Mouse (Mus musculus): ENCODE measurements around the gene Slc4a4. TPM values are rescaled to one million over a fixed set of nuclear protein-coding genes. Genes with fewer than 3 reads are reported as not detected.
"Not testable (repeated sequence)": the region's sequence is repeated elsewhere in the genome, so short reads cannot be mapped to it uniquely, and the experiment has no call there.

Slc4a4 gene
- total RNA-seq, 2 experiments from 2014 or later: 139 to 170 TPM

DNA sequence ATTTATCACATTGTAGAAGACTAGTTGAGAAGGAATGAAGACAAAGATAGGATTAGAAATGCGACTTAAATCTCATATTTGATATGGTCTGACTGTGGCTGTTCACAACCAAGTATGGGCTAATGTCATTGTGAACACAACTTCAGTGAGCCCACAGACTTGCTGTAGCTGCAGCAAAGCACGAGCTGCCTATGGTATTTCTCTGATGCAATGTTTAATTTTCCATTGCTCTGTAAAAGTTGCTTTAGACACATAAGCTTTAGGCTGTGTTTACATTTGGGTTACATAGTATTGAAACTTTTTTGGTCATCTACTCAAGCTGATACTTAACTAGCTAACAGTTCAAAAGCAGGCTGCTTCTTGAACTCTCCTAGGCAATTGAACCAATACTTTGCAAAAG, 104.7 kb downstream of the Slc4a4 start:
- DNase-seq (ENCODE audit: extremely low spot score in 1 of 2, low spot score in 1 of 2): not testable (repeated sequence)

DNA sequence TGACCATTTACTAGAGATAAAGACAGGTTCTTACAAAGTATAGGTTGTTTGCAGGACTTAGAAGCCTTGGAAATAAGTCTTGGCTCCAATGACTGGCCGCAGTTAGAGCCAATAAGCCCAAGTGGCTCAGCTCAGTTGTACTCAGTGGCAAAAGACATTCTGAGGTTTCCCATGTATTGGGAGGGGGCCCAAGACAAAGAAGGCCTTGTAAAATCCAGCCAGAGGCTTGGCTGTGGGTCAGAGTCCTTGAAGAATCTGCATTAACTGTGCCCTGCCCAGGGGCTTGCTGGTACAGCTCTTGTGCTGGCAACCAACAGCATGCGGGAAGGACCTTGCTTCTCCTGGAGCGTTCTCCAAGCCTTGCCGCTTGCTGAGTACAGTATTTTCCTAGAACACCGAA, 107.9 kb downstream of the Slc4a4 start:
- DNase-seq (ENCODE audit: extremely low spot score in 1 of 2, low spot score in 1 of 2): no peak

- DNase-seq (ENCODE audit: extremely low spot score in 1 of 2, low spot score in 1 of 2): no peak
Measured at GRCm38 (mm10) chr5:88996246-88996645, 109.6 kb downstream of the Slc4a4 start.

DNA sequence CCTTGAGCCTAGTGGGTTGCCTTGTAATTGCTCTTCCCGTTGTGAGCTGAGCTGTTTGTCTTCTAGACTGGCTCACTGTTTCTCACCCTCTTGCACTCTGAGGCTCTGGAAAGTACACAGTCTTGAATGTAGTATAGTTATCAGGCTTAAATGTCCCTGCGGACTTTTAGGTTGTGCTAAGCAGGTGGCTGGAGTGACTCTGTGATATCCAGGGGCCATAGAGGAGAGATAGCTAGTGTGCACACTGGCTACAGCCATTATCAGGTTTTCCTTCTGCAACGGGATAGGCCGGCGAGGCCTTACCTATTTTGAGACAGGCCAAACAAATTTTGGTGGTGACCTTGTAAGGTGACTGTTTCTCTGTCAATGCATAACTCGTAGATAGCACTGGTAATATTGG, 110.7 kb downstream of the Slc4a4 start:
- no peak for DNase-seq (ENCODE audit: extremely low spot score in 1 of 2, low spot score in 1 of 2)

GRCm38 (mm10) chr5:88999793-89000192, 113.2 kb downstream of the Slc4a4 start:
- DNase-seq (ENCODE audit: extremely low spot score in 1 of 2, low spot score in 1 of 2): no peak

GRCm38 (mm10) chr5:89000598-89000997, 114.0 kb downstream of the Slc4a4 start:
- no peak for DNase-seq (ENCODE audit: extremely low spot score in 1 of 2, low spot score in 1 of 2)

DNA sequence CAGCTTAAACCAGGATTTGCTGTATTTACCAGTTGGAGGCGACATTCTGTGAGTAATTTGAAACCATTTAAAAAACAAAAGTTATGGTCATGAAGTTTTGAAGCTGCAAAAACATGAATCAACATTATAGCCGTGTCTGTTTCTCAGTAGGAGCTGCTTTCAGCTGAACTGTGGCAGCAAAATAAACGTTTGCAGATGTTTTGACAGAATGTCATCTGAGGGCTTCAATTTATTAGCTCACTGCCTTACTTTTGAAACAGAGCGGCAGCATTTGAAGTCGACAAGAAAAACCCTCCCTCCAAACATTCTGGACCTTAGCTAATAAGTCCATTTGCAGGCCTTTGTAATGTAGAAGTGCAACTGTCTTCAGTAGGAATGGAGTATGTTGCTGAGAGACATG, 123.5 kb downstream of the Slc4a4 start:
- no peak for DNase-seq (ENCODE audit: extremely low spot score in 1 of 2, low spot score in 1 of 2)

- no peak for DNase-seq (ENCODE audit: extremely low spot score in 1 of 2, low spot score in 1 of 2)
Measured at GRCm38 (mm10) chr5:89012456-89012855, 125.8 kb downstream of the Slc4a4 start.

GRCm38 (mm10) chr5:89014782-89015181, 128.2 kb downstream of the Slc4a4 start:
- no peak for DNase-seq (ENCODE audit: extremely low spot score in 1 of 2, low spot score in 1 of 2)

DNA sequence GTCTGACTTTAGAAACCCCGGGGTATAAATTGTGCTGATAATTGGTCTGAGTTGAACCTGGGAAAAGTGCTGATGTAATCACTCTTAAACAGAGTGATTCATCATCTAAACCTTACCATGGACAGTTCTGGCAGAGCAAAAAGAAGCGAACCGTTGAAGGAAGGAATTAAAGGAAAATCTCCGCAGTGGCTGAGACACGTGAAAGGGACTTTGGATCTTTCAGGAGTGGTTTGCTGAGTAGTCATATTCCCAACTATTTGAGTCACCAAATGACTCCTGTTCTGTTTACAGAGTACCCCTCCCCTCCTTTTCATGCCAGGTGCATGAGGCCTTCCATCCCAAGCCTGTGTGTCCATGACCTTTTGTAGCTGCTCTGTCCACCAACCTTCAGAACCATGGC, 129.3 kb downstream of the Slc4a4 start:
- DNase-seq (ENCODE audit: extremely low spot score in 1 of 2, low spot score in 1 of 2): no peak

DNA sequence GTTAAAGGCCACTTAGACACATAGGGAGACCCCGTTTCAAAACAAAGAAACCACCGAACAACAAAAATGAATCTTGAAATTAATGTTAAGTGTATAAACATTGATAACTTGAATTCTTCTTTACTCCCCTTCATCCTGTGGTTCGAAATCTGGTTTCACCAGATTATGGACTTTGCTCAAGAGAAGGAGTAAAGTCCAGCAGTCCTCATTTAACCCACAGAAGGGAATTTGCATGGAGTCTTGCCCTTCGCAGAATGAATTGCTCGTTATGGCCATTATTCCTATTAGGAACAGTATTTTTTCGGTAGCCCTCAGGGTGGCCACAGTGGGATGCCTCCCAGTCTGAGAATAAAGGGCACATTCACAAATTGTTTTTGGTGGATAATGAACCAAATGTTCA, 131.9 kb downstream of the Slc4a4 start:
- DNase-seq (ENCODE audit: extremely low spot score in 1 of 2, low spot score in 1 of 2): no peak

- no peak for DNase-seq (ENCODE audit: extremely low spot score in 1 of 2, low spot score in 1 of 2)
Measured at GRCm38 (mm10) chr5:89024413-89024812, 137.8 kb downstream of the Slc4a4 start.

GRCm38 (mm10) chr5:89027518-89028085, 141.0 kb downstream of the Slc4a4 start:
- DNase-seq (ENCODE audit: extremely low spot score in 1 of 2, low spot score in 1 of 2): no peak

DNA sequence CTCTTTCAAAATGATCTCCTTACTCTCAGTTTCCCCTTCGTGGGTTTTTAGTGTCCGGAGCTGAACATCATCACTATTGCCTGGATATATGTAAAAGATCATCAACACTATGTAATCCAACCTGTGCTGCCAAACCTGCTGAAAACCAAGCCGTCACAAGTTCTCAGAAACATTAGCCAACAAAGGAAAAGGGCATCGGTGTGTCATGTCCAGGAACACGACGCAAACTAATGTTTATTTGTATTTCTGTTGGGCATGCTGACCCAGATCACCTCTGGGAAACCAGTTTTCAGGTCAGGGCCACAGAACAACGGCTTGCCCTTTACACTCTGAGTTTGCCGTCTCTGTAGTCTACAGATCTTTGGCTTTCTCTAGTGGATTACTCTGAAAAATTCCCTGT, 146.0 kb downstream of the Slc4a4 start:
- DNase-seq (ENCODE audit: extremely low spot score in 1 of 2, low spot score in 1 of 2): no peak

DNA sequence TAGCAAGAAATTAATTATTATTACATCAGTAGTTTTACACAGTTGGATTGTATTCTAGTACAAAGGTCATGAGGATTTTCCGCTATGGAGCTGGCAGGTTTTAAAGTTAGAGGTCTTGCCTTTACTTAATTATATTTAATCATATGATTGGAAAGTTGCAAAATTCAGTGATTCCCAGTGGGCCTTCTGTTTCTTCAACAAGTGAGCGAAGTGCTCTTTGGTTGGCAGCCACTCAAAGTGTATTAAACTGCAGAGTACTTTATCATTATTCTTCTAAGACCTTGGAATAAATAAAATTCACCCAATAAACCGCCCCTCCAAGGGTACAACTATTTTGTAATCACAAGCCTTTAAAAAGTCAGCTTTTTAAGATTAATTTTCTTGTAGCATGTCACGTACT, 146.6 kb downstream of the Slc4a4 start:
- no peak for DNase-seq (ENCODE audit: extremely low spot score in 1 of 2, low spot score in 1 of 2)

GRCm38 (mm10) chr5:89036147-89036546, 149.5 kb downstream of the Slc4a4 start:
- no peak for DNase-seq (ENCODE audit: extremely low spot score in 1 of 2, low spot score in 1 of 2)

GRCm38 (mm10) chr5:89040814-89041213, 154.2 kb downstream of the Slc4a4 start:
- DNase-seq (ENCODE audit: extremely low spot score in 1 of 2, low spot score in 1 of 2): no peak

DNA sequence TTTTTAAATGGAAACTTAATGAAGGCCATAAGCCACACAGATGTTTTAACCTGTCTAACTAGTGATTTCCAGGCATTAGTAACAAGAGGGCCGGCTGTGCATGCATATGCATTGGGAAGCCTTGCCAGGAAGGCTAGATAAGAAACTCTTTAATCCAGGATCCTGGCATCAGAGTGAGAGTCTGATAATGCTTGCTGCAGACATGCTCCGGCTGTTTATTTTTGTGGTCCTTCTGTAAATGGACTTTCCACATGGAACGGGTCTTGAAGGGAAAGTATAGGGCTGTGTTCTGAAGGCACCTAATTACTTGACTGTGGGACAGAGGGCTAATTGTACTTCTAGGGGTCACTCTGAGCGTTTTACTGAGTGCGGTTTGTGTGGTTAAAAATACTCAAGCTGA, 157.2 kb downstream of the Slc4a4 start:
- no peak for DNase-seq (ENCODE audit: extremely low spot score in 1 of 2, low spot score in 1 of 2)

- DNase-seq (ENCODE audit: extremely low spot score in 1 of 2, low spot score in 1 of 2): no peak
Measured at GRCm38 (mm10) chr5:89044801-89045200, 158.2 kb downstream of the Slc4a4 start.

- no peak for DNase-seq (ENCODE audit: extremely low spot score in 1 of 2, low spot score in 1 of 2)
Measured at GRCm38 (mm10) chr5:89051577-89051976, 165.0 kb downstream of the Slc4a4 start.

DNA sequence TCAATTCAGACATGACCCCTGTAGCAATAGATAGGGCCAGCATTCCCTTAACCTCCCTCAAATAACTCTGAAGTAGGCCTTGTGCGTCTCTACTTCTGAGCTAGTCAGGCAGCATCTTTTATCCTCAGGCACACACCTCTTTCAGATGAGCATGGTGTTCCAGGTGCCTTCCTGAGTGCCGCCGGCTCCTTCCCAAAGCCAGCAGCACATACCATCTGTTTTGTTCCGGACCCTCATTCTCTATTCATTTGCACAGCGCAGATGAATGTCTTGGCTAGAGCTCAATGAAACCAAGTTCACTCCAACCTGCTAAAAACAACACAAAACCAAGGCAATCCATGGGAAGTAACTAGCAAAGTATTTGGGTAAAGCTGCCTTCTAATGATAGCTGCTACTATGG, 165.6 kb downstream of the Slc4a4 start:
- DNase-seq (ENCODE audit: extremely low spot score in 1 of 2, low spot score in 1 of 2): no peak

GRCm38 (mm10) chr5:89055656-89056055, 169.0 kb downstream of the Slc4a4 start:
- DNase-seq (ENCODE audit: extremely low spot score in 1 of 2, low spot score in 1 of 2): no peak

DNA sequence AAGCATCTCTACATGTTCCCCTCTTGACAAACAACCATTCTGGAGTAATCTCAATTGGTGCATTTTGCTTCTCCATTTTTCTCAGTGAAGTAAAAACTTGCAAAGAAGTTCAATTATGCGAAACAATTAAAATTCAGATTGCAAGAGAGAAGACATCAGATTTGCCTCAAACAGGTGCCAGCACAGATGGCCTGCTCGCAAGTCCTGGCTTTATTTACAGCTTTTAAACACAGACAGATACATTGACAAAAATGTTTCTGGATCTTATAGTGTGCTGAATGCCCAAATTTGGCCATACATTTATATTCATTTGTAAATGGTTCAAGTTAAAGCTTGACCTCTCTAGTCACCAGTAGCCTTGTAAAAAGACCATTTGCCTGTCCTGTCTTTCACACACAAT, 169.8 kb downstream of the Slc4a4 start:
- peak in 1 of 2 experiments; percentile 59 for DNase-seq (ENCODE audit: extremely low spot score in 1 of 2, low spot score in 1 of 2)
